Mouse (Mus musculus): ENCODE measurements at regions not wholly inside any gene's neighbourhood (a gene's known extent, or its start where the extent isn't known, plus 50 kb on each side); places are given as distances from the start of the nearest gene placed in this dataset.
A peak's percentile ranks its signal among the peaks of the same experiment; 100 is the strongest.

GRCm38 (mm10) chr9:99800076-99800475 lies 75.9 kb downstream of the Sox14 start:
- Histone ChIP-seq H3K4me3 (replicated peaks) (peak overlapping the region; percentile 26), H3K27me3 (replicated peaks) (no peaks in the 10 kb centered on the region), H3K27ac (no peak overlapping the region), H3K36me3 (no peaks in the 10 kb centered on the region), H3K9ac (no peak overlapping the region), H3K4me2 (peak overlapping the region; percentile 57), H3K9me3 (no peaks in the 10 kb centered on the region), H3K4me1 (0 out of 2 replicates have a peak, but pooled peaks cover 6% of the 10 kb centered on the region)
- ATAC-seq (ENCODE audit: insufficient read depth, low FRiP score, low read depth): no peak
- 2% methylated on average over 13 of the region's 13 CpGs for WGBS

- Histone ChIP-seq H3K36me3 (no peaks in the 10 kb centered on the region), H3K4me3 (replicated peaks) (peak overlapping the region; percentile 26), H3K27ac (no peak overlapping the region), H3K27me3 (replicated peaks) (no peaks in the 10 kb centered on the region), H3K4me1 (0 out of 2 replicates have a peak, but pooled peaks cover 6% of the 10 kb centered on the region), H3K9me3 (no peaks in the 10 kb centered on the region), H3K4me2 (peak overlapping the region; percentile 57), H3K9ac (no peak overlapping the region)
- ATAC-seq (ENCODE audit: insufficient read depth, low FRiP score, low read depth): no peak
- 2% methylated on average over 16 of the region's 16 CpGs for WGBS
Measured at GRCm38 (mm10) chr9:99799387-99800021, 76.5 kb downstream of the Sox14 start.

- H3K36me3 ChIP-seq: no peaks in the 10 kb centered on the region
Measured at GRCm38 (mm10) chr9:99797066-99797770, 78.8 kb downstream of the Sox14 start.

GRCm38 (mm10) chr9:99792700-99793099 lies 75.6 kb upstream of the Cldn18 start:
- ATAC-seq (ENCODE audit: insufficient read depth, low FRiP score, low read depth): no peak
- Histone ChIP-seq H3K27me3 (replicated peaks) (no peaks in the 10 kb centered on the region), H3K9ac (no peak overlapping the region), H3K9me3 (no peaks in the 10 kb centered on the region), H3K27ac (no peak overlapping the region), H3K36me3 (no peaks in the 10 kb centered on the region), H3K4me1 (no peaks in the 10 kb centered on the region), H3K4me2 (no peak overlapping the region), H3K4me3 (replicated peaks) (no peak overlapping the region)
- WGBS: 73% methylated on average over 7 of the region's 7 CpGs

More at GRCm38 (mm10) chr9:99797066-99797770, 78.8 kb downstream of the Sox14 start:
- Histone ChIP-seq H3K4me3 (replicated peaks) (no peak overlapping the region), H3K4me2 (no peak overlapping the region), H3K27ac (no peak overlapping the region), H3K9ac (no peak overlapping the region), H3K4me1 (0 out of 2 replicates have a peak, but pooled peaks cover 6% of the 10 kb centered on the region), H3K27me3 (replicated peaks) (no peaks in the 10 kb centered on the region), H3K9me3 (no peaks in the 10 kb centered on the region)
- WGBS: 59% methylated on average over 9 of the region's 9 CpGs
- ATAC-seq (ENCODE audit: insufficient read depth, low FRiP score, low read depth): no peak

- H3K9me3 ChIP-seq: no peaks in the 10 kb centered on the region
- no peak overlapping the region for H3K9ac ChIP-seq
- no peak overlapping the region for H3K4me3 ChIP-seq (replicated peaks)
- H3K4me2 ChIP-seq: no peak overlapping the region
- WGBS: 67% methylated on average over 7 of the region's 7 CpGs
- no peaks in the 10 kb centered on the region for H3K27me3 ChIP-seq (replicated peaks)
- no peak for ATAC-seq (ENCODE audit: insufficient read depth, low FRiP score, low read depth)
- H3K4me1 ChIP-seq: no peaks in the 10 kb centered on the region
- H3K36me3 ChIP-seq: no peaks in the 10 kb centered on the region
- no peak overlapping the region for H3K27ac ChIP-seq
Measured at GRCm38 (mm10) chr9:99786864-99787263, 69.8 kb upstream of the Cldn18 start.

GRCm38 (mm10) chr9:99783156-99783555 lies 66.1 kb upstream of the Cldn18 start:
- Histone ChIP-seq H3K4me2 (no peak overlapping the region), H3K4me3 (replicated peaks) (no peak overlapping the region), H3K9me3 (no peaks in the 10 kb centered on the region), H3K36me3 (no peaks in the 10 kb centered on the region), H3K9ac (no peak overlapping the region), H3K4me1 (no peaks in the 10 kb centered on the region), H3K27ac (no peak overlapping the region), H3K27me3 (replicated peaks) (no peaks in the 10 kb centered on the region)
- whole genome bisulfite sequencing: 88% methylated on average over 2 of the region's 2 CpGs
- no peak for ATAC-seq (ENCODE audit: insufficient read depth, low FRiP score, low read depth)

- H3K27ac ChIP-seq: no peak overlapping the region
- H3K27me3 ChIP-seq (replicated peaks): no peaks in the 10 kb centered on the region
- H3K36me3 ChIP-seq: no peaks in the 10 kb centered on the region
- H3K9ac ChIP-seq: no peak overlapping the region
- H3K4me2 ChIP-seq: no peak overlapping the region
- no peaks in the 10 kb centered on the region for H3K4me1 ChIP-seq
- no peak for ATAC-seq (ENCODE audit: insufficient read depth, low FRiP score, low read depth)
- no peak overlapping the region for H3K4me3 ChIP-seq (replicated peaks)
- no peaks in the 10 kb centered on the region for H3K9me3 ChIP-seq
- WGBS: 69% methylated on average over 7 of the region's 7 CpGs
Measured at GRCm38 (mm10) chr9:99782364-99783119, 65.5 kb upstream of the Cldn18 start.

GRCm38 (mm10) chr9:99778871-99779270 lies 61.8 kb upstream of the Cldn18 start:
- Histone ChIP-seq H3K27ac (no peak overlapping the region), H3K4me1 (no peaks in the 10 kb centered on the region), H3K9ac (no peak overlapping the region), H3K9me3 (no peaks in the 10 kb centered on the region), H3K4me2 (no peak overlapping the region), H3K27me3 (replicated peaks) (no peaks in the 10 kb centered on the region), H3K4me3 (replicated peaks) (no peak overlapping the region), H3K36me3 (no peaks in the 10 kb centered on the region)
- ATAC-seq (ENCODE audit: insufficient read depth, low FRiP score, low read depth): no peak
- WGBS: 79% methylated on average over 4 of the region's 4 CpGs

DNA sequence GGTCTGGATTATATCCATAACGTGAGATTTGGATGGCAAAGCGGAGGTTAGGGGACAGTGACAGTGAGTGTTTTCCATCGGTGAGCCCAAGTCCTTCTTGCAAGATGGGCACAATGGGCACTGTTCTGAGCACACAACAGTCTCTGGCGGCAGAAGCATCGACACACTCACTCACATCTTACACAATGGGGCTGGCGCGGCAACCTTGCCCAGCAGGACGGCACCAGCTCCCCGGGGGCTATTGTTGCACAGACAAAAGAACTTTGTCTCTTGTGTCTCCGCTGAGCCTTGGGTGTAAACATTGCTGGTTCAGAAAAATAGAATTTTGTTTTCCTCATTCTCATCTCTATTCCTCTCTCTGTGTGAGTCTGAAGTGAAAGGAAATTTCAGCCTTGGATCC lies 53.6 kb upstream of the Cldn18 start:
- WGBS: 29% methylated on average over 10 of the region's 10 CpGs

More for the DNA sequence above, 53.6 kb upstream of the Cldn18 start:
- H3K36me3 ChIP-seq: no peaks in the 10 kb centered on the region
- ATAC-seq (ENCODE audit: insufficient read depth, low FRiP score, low read depth): no peak
- no peak overlapping the region for H3K4me3 ChIP-seq (replicated peaks)
- H3K4me2 ChIP-seq: no peak overlapping the region
- no peak overlapping the region for H3K27ac ChIP-seq
- H3K9ac ChIP-seq: no peak overlapping the region
- H3K4me1 ChIP-seq: no peaks in the 10 kb centered on the region
- no peaks in the 10 kb centered on the region for H3K27me3 ChIP-seq (replicated peaks)
- no peaks in the 10 kb centered on the region for H3K9me3 ChIP-seq
